In genomic region chr12:101767306-101768053, GRCm38 (mm10) we compare ENCODE assay signal across 8 mouse cellular contexts. TPM values are rescaled to one million over a fixed set of nuclear protein-coding genes. Genes with fewer than 3 reads are reported as not detected.
DNase-seq lines count a peak whose midpoint lies in the region; ATAC-seq lines count a peak whose summit lies in the region.
"Had no signal": no experiment of that assay in that cellular context is flagged by ENCODE, and none has a peak within 500 bp of the region (broad histone marks: within the 10 kb centered on the region; RNA-seq: fewer than 3 reads in every experiment).

No protein-coding gene starts in this region.

- H3K36me3 ChIP-seq in heart, embryonic 10.5 days = no peaks in the 10 kb centered on the region
- no peaks in the 10 kb centered on the region for H3K36me3 ChIP-seq in midbrain, embryonic 16.5 days (ENCODE audit: control insufficient read depth, insufficient read depth, low read length)

- H3K27me3 ChIP-seq in heart, embryonic 10.5 days (ENCODE audit: insufficient read depth, poor library complexity, severe bottlenecking) = no peaks in the 10 kb centered on the region
- no peaks in the 10 kb centered on the region for H3K27me3 ChIP-seq in midbrain, embryonic 16.5 days (ENCODE audit: control insufficient read depth, insufficient read depth, low read depth, low read length)
- H3K27me3 ChIP-seq: megakaryocyte, embryonic 14.5 days had no signal

- no peak for ATAC-seq in midbrain, embryonic 16.5 days

- H3K9me3 ChIP-seq in heart, embryonic 10.5 days = no peaks in the 10 kb centered on the region
- no peaks in the 10 kb centered on the region for H3K9me3 ChIP-seq in midbrain, embryonic 16.5 days (replicated peaks; ENCODE audit: control insufficient read depth, low read length, poor library complexity, severe bottlenecking)
- H3K9me3 ChIP-seq: megakaryocyte, embryonic 14.5 days had no signal

- peak; percentile 43 to 66 for DNase-seq in urinary bladder, adult 18-20 months (ENCODE audit: low spot score in 2 of 2)
- no peak for DNase-seq in urinary bladder, adult 2 months (ENCODE audit: low spot score)
- no peak for DNase-seq in heart, embryonic 10.5 days (ENCODE audit: low spot score)
- peak; percentile 23 to 39 for DNase-seq in kidney, postnatal 36 days
- peak; percentile 35 to 73 for DNase-seq in urinary bladder, postnatal 36 days (ENCODE audit: low spot score in 2 of 2)
- no peak for DNase-seq in spleen, postnatal 14 days (ENCODE audit: low spot score in 2 of 2)

- peak overlapping the region; percentile 39 for H3K27ac ChIP-seq in heart, embryonic 10.5 days
- H3K27ac ChIP-seq in midbrain, embryonic 16.5 days (ENCODE audit: low read length) = no peak overlapping the region

- no peak overlapping the region for H3K9ac ChIP-seq in midbrain, embryonic 16.5 days (ENCODE audit: low read depth, low read length)

- peaks cover 11% of the 10 kb centered on the region for H3K4me1 ChIP-seq in heart, embryonic 10.5 days
- 0 out of 2 replicates have a peak, but pooled peaks cover 3% of the 10 kb centered on the region for H3K4me1 ChIP-seq in midbrain, embryonic 16.5 days (ENCODE audit: control insufficient read depth, insufficient read depth, low read length)

- 34% methylated on average over 9 of the region's 9 CpGs for WGBS in heart, embryonic 10.5 days
- 58% methylated on average over 9 of the region's 9 CpGs for WGBS in midbrain, embryonic 16.5 days

- H3K4me3 ChIP-seq in heart, embryonic 10.5 days = no peak overlapping the region
- no peak overlapping the region for H3K4me3 ChIP-seq in midbrain, embryonic 16.5 days (ENCODE audit: low read depth, low read length)
- H3K4me3 ChIP-seq: megakaryocyte, embryonic 14.5 days had no signal

- no peak overlapping the region for H3K4me2 ChIP-seq in midbrain, embryonic 16.5 days (ENCODE audit: low read length)

RNA-seq across cellular contexts. Expression of gene Tc2n, which starts 49.2 kb away (rescaled TPM):
- 7.9 and 10.1 TPM in 2 replicates for polyA plus RNA-seq in urinary bladder, adult 2 months (2012; rRNA removed)
- polyA plus RNA-seq in heart, embryonic 10.5 days (2016; fragmentation: Nextera tagmentation; extraction: Ambion mirVana) = 0.08 and 0.17 TPM in 2 replicates
- polyA plus RNA-seq in midbrain, embryonic 16.5 days (2015; fragmentation: Nextera tagmentation; extraction: Ambion mirVana) = 0.12 and 0.58 TPM in 2 replicates

RNA-seq across cellular contexts. Expression of gene Fbln5, which starts 51.4 kb away (rescaled TPM):
- polyA plus RNA-seq in urinary bladder, adult 2 months (2012; rRNA removed) = 143 and 164 TPM in 2 replicates
- 4.1 and 7.9 TPM in 2 replicates for polyA plus RNA-seq in heart, embryonic 10.5 days (2016; fragmentation: Nextera tagmentation; extraction: Ambion mirVana)
- 10.3 and 11.7 TPM in 2 replicates for polyA plus RNA-seq in midbrain, embryonic 16.5 days (2015; fragmentation: Nextera tagmentation; extraction: Ambion mirVana)

Comparison
In these comparisons a context has a peak if more than half of its experiments do, and no peak if none do; other contexts are left out.
1. DNase-seq: peak in urinary bladder, adult 18-20 months (2 of 2), kidney, postnatal 36 days (2 of 2) and urinary bladder, postnatal 36 days (2 of 2); none in urinary bladder, adult 2 months (single experiment), heart, embryonic 10.5 days (single experiment) and spleen, postnatal 14 days (0 of 2).
2. RNA of gene Fbln5, which starts 51.4 kb away (polyA plus RNA-seq): 143 to 164 TPM in urinary bladder, adult 2 months; 10.3 to 11.7 TPM in midbrain, embryonic 16.5 days and 4.1 to 7.9 TPM in heart, embryonic 10.5 days; every median in the first group is over 10 times any median in the second.